Mouse (Mus musculus): ENCODE measurements at regions not wholly inside any gene's neighbourhood (a gene's known extent, or its start where the extent isn't known, plus 50 kb on each side); places are given as distances from the start of the nearest gene placed in this dataset.

DNA sequence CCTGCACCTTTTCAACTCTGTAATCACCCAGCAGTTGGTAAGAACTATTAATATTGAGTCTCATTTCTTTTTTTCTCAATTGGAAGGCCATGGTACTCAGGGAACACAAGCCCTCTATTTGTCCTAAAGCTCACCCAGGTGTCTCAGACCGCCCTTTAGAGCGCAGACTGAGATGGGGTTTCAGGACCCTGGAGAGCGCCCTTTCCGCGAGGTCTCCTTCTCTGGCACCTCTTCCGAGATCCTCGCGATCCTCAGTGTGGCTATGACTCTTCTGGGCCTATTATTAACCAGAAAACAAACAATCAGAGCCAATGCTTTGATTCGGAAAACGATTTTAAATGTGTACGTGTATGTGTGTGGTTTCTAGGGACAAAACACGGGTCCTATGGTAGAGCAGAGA is 201.0 kb downstream of the Suds3 start:
- no peak for DNase-seq (ENCODE audit: low spot score in 2 of 2)

- no peak for DNase-seq (ENCODE audit: low spot score in 2 of 2)
Measured at GRCm38 (mm10) chr5:116900846-116901245, 215.1 kb downstream of the Suds3 start.

DNA sequence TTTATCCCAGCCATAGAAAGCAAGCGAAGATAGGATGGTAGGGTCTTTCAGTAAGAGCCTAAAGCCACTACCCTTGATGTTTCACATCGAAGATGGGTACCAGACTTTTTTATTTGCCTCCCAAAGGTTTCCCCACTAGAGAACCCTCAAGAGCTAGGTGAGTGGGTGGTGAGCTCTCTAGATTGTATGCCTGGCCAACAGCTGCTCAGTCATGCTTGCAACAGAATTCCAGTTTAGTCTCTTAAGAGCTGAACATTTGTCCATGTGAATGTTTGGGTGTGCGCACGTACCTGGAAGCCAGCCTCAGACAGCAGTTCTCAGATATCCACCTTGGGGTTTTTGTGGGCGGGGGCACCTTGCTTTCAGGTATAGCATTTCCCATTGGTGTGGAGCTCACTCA is 218.5 kb downstream of the Suds3 start:
- DNase-seq (ENCODE audit: low spot score in 2 of 2), result no peak

- peak; percentile 22 to 41 for DNase-seq (ENCODE audit: low spot score in 2 of 2)
Measured at GRCm38 (mm10) chr5:116895036-116895783, 220.7 kb downstream of the Suds3 start.

GRCm38 (mm10) chr5:116894575-116894974 is 221.3 kb downstream of the Suds3 start:
- DNase-seq (ENCODE audit: low spot score in 2 of 2), result no peak

DNA sequence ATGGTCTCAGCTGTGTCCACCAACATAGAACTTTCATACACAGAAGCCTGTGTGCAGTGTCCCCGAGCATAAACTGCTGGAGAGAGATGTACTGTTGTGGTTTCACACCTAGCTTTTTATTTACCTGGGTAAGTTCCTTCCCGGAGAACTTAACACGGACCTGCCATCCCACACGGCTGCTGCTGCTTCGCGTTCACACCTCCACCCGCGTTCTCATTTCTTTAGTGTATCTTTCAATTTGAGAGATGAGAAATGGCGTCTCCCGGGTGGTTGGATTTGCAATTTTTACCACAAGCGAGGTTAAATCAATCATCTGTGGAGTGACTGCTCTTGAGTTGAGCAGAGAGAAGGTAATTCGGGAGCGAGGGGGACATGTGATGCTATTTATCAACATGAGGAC is 223.0 kb downstream of the Suds3 start:
- DNase-seq (ENCODE audit: low spot score in 2 of 2), result peak in 1 of 2 experiments; percentile 13

DNA sequence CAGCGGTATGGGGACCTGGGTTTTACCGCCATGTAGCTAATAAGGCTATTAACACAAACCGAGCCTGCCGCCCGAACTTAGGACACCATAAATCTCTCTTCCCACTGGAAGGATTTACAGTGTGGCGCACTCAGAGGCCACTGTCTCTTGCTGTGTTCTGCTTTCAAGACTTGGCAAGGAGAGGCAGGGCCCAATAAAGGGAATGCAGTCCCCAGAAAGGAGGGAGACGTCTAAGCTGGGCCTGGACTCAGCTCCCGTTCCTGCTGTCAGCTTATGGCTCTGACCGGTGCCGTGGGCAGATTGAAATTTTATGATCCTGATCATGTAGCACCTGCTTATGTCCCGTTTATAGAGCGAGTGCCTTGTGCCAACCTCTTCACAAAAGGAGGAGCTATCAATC is 226.7 kb downstream of the Suds3 start:
- no peak for DNase-seq (ENCODE audit: low spot score in 2 of 2)

GRCm38 (mm10) chr5:116886181-116887136 is 229.5 kb downstream of the Suds3 start:
- DNase-seq (ENCODE audit: low spot score in 2 of 2), result no peak

DNA sequence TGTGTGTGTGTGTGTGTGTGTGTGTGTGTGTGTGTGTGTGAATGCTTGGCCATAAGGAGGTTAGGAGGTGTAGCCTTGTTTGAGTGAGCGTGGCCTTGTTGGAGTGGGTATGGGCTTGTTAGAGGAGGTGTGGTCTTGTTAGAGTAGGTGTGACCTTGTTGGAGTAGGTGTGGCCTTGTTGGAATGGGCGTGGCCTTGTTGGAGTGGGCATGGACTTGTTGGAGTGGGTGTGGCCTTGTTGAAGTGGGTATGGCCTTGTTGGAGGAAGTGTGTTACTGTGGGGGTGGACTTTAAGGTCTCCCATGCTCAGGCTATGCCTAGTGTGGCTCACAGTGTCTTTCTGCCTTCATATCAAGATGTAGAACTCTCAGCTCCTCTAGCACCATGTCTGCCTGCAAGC is 236.2 kb downstream of the Suds3 start:
- DNase-seq (ENCODE audit: low spot score in 2 of 2), result no peak

GRCm38 (mm10) chr5:116874941-116875340 is 241.0 kb downstream of the Suds3 start:
- DNase-seq (ENCODE audit: low spot score in 2 of 2), result no peak

GRCm38 (mm10) chr5:116868115-116868514 is 247.8 kb downstream of the Suds3 start:
- no peak for DNase-seq (ENCODE audit: low spot score in 2 of 2)

GRCm38 (mm10) chr5:116864275-116864674 is 251.6 kb downstream of the Suds3 start:
- DNase-seq (ENCODE audit: low spot score in 2 of 2), result no peak

DNA sequence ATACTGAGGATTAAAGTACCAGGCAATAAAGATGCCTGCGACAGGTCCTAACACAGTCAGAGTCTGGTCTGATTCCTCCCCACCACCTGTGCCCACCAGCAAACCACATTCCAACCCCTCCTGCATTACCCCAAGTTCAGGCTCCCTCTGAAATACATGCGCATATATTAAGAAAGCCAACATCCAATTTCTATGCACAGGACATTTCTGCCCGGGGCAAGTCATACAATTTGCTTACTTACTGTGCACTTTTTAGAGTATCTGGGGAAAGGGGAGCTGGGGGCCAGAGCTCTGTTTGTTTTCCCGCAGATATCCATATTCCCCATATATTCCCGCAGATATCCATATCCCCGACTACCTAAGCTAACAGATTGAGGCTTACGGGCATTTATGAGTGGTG is 261.1 kb upstream of the Srrm4 start:
- DNase-seq (ENCODE audit: low spot score in 2 of 2), result no peak

DNA sequence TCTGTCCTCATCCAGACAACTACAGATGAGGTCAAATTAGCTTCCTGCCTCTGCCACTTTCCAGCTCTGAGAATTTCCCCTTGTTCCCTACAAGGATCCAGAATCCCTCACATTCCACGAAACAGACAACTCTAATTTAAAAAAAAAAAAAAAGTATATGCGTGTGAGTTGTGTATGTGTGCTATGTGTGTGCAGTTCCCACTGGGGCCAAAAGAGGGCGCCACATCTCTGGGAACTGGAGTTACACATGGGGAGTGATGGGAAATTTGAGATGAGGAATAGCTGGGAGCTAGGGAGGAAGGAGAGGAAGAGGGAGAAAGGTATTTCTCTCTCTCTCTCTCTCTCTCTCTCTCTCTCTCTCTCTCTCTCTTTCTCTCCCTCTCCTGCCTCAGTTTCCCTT is 240.3 kb upstream of the Srrm4 start:
- DNase-seq (ENCODE audit: low spot score in 2 of 2), result no peak

- DNase-seq (ENCODE audit: low spot score in 2 of 2), result no peak
Measured at GRCm38 (mm10) chr5:116829771-116830170, 238.2 kb upstream of the Srrm4 start.

- no peak for DNase-seq (ENCODE audit: low spot score in 2 of 2)
Measured at GRCm38 (mm10) chr5:116823260-116823659, 231.6 kb upstream of the Srrm4 start.

DNA sequence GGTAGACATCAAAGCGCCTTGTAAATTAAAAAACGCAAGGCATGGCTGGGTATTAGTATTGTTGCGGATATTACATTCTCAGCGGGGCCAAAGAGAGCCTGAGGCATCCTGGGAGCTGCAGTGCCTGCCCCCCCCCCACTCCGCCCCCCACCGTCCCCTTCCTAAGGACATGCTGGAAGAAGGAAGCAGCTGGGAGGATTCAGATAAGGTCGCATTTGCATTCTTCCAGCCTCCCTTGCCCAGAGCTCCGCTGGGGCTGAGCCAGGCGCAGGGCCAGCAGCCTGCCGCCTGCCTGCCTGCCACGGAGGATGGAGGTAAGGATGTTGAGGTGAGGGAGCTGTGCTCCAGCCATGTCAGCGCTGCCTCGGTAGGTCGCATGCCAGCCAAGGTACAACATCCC is 230.5 kb upstream of the Srrm4 start:
- DNase-seq (ENCODE audit: low spot score in 2 of 2), result no peak

DNA sequence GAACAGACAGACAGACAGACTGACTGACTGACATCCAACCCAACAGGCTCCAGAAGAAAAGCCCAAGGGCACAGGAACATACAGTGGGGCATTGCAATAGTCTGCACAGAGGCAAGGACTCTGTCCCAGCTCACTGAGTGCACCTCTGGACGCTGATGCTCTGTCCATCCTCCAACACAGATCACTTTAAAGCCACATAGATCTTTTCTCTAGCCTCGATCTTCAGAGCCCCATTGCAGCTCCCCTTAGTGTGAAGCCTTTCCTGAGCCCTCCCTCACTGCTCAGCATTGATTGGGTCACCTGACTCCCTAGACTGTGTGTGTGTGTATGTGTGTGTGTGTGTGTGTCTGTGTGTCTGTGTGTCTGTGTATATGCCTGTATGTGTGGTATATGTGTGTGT is 218.2 kb upstream of the Srrm4 start:
- DNase-seq (ENCODE audit: low spot score in 2 of 2), result no peak

DNA sequence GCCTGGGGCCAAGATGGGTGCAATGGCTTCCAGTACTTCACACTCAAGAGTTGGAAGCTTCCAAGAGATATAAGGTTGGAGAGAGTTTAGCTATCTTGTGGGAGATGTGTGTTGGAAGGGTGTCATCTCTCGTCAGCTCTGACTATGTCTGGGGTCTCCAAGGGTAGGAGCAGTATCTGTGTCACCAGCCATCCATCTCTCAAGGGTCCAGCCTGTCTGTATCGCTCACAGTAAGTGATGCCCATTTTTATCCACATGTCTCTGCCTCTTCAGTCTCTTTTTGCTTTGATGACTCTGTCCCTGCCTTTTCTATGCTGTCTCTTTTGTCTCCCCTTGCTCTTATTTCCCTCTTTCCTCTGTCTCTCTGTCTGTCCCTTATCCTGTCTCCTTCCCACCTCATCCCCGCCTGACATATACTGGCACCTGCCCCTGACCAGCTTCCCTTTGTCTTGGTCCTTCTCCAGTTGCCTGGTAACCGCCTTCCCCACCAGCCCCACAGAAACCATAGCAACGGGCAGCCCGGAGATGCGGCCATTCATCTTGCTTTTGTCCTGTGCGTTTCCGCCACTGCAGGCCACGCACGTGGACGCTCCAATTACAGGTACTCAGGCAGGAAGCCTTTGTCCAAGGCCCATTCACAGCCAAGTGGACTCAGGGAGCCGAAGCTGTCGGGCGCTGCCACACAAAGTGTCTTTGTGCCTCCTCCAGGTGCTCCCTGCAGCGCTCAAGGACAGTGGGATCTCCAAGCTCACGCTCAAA is 217.6 kb upstream of the Srrm4 start:
- no peak for DNase-seq (ENCODE audit: low spot score in 2 of 2)

GRCm38 (mm10) chr5:116797460-116797859 is 205.8 kb upstream of the Srrm4 start:
- no peak for DNase-seq (ENCODE audit: low spot score in 2 of 2)

DNA sequence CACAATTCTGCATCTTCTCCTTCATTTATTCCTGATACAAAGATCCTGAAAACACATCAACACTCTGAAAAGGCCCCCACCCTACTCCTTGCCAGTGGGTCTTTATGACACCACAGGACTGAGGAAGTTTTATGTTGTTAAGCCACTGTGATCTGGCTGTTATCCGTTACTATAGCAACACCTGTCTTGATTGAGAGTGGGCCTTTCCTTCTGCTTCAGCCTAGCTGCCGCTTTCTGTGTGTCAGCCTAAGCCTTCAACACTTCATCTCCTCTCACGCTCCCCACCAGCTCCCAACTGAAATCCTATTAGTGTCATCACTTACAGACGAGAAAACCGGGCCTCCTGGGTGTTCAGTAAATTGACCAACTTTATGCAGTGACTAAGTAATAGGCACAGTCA is 203.6 kb upstream of the Srrm4 start:
- no peak for DNase-seq (ENCODE audit: low spot score in 2 of 2)

DNA sequence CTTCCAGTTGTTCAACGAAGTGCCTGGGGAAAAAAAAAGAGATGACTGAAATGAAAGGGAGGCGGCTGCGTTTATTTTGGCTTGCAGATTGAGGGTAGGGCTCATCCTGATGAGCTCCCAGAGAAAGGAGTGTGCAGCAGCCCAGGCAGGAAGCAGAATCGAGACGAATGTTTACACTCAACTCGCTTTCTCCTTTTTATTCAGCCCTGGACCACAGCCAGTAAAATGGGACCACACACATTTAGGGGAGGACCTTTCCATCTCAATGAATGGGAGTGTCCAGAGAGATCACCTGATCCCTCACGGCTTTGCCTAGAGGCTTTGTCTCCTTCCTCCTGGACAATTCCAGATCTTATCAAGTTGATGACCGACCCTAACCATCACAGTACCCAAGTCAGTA is 198.8 kb upstream of the Srrm4 start:
- no peak for DNase-seq (ENCODE audit: low spot score in 2 of 2)
